Comparison of ENCODE assay signal across 31 mouse cellular contexts in genomic region chr1:125943305-125943704, GRCm38 (mm10). TPM values are rescaled to one million over a fixed set of nuclear protein-coding genes. Genes with fewer than 3 reads are reported as not detected.
"Had no signal": no experiment of that assay in that cellular context is flagged by ENCODE, and none has a peak within 500 bp of the region (broad histone marks: within the 10 kb centered on the region; RNA-seq: fewer than 3 reads in every experiment).

No protein-coding gene starts in this region.

- H3K4me3 ChIP-seq: embryonic facial prominence, embryonic 10.5 days; embryonic facial prominence, embryonic 12.5 days; embryonic facial prominence, embryonic 13.5 days; embryonic facial prominence, embryonic 15.5 days; erythroblast, embryonic 14.5 days; forebrain, embryonic 10.5 days; forebrain, embryonic 12.5 days; forebrain, embryonic 13.5 days; forebrain, embryonic 15.5 days; gastrocnemius, adult 2 months; heart, adult 2 months had no signal

- H3K27ac ChIP-seq: embryonic facial prominence, embryonic 10.5 days; embryonic facial prominence, embryonic 12.5 days; embryonic facial prominence, embryonic 13.5 days; embryonic facial prominence, embryonic 15.5 days; forebrain, embryonic 10.5 days; forebrain, embryonic 12.5 days; forebrain, embryonic 13.5 days; forebrain, embryonic 15.5 days; gastrocnemius, adult 2 months; heart, adult 2 months had no signal

- H3K4me2 ChIP-seq: embryonic facial prominence, embryonic 12.5 days; embryonic facial prominence, embryonic 13.5 days; embryonic facial prominence, embryonic 15.5 days; forebrain, embryonic 12.5 days; forebrain, embryonic 13.5 days; forebrain, embryonic 15.5 days had no signal

- ATAC-seq: forebrain, embryonic 13.5 days; forebrain, embryonic 14.5 days; forebrain, embryonic 15.5 days; forebrain, embryonic 16.5 days; forebrain, postnatal 0 days had no signal

- H3K9ac ChIP-seq: embryonic facial prominence, embryonic 12.5 days; embryonic facial prominence, embryonic 13.5 days; embryonic facial prominence, embryonic 15.5 days; forebrain, embryonic 12.5 days; forebrain, embryonic 13.5 days; forebrain, embryonic 15.5 days; forebrain, postnatal 0 days had no signal

- H3K36me3 ChIP-seq: embryonic facial prominence, embryonic 10.5 days; embryonic facial prominence, embryonic 12.5 days; embryonic facial prominence, embryonic 13.5 days; embryonic facial prominence, embryonic 15.5 days; forebrain, embryonic 10.5 days; forebrain, embryonic 12.5 days; forebrain, embryonic 15.5 days had no signal

- DNase-seq: cerebellum, adult 8-10 months; cerebellum, adult 9-10 months; cerebellum, adult 9-11 months; cerebellum, postnatal 10 days; cerebellum, postnatal 14 days; cerebellum, postnatal 25 days; cerebellum, postnatal 36 days; embryo, embryonic 11 days; forebrain, postnatal 0 days; gastrocnemius, adult 2 months; gastrocnemius, postnatal 10 days; gastrocnemius, postnatal 14 days; gastrocnemius, postnatal 25 days; gastrocnemius, postnatal 36 days; heart, adult 11 months; heart, adult 18-20 months; heart, adult 2 months had no signal

- H3K27me3 ChIP-seq: embryonic facial prominence, embryonic 12.5 days; embryonic facial prominence, embryonic 13.5 days; embryonic facial prominence, embryonic 15.5 days; forebrain, embryonic 12.5 days; forebrain, embryonic 13.5 days; forebrain, embryonic 15.5 days had no signal

- H3K9me3 ChIP-seq: embryonic facial prominence, embryonic 10.5 days; embryonic facial prominence, embryonic 12.5 days; embryonic facial prominence, embryonic 13.5 days; embryonic facial prominence, embryonic 15.5 days; forebrain, embryonic 10.5 days; forebrain, embryonic 12.5 days; forebrain, embryonic 13.5 days; forebrain, embryonic 15.5 days had no signal

- H3K4me1 ChIP-seq: embryonic facial prominence, embryonic 10.5 days; embryonic facial prominence, embryonic 12.5 days; embryonic facial prominence, embryonic 13.5 days; embryonic facial prominence, embryonic 15.5 days; forebrain, embryonic 10.5 days; forebrain, embryonic 12.5 days; forebrain, embryonic 13.5 days had no signal

RNA-seq across cellular contexts. Expression of gene Lypd1, which starts 30.4 kb away (rescaled TPM):
- total RNA-seq: common myeloid progenitor, adult 5-6 weeks; gastrocnemius, adult 18-20 months; gastrocnemius, adult 2 months; gastrocnemius, adult 8-10 months; gastrocnemius, postnatal 36 days had no signal
- polyA plus RNA-seq: erythroblast, embryonic 14.5 days had no signal
